Comparison of ENCODE assay signal across 8 mouse cellular contexts in the genomic region with DNA sequence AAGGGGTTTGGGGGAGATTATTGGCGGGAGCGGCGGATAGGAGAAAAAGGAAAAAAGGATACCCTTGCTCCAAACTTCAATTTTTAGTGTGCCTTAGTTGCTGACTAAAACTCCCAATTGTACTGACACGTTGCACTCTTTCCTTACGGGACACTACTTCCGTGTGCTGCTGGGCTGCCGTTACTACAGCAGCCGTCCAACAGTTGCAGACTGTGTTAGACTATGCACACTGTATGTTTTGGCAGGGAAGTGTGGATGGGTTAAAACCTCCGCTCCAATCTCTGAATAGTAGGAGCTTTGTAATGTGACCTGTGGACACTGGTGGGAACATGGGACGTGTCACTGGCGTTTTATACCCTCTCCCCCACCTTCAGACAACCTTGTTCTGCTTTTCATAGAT. TPM values are rescaled to one million over a fixed set of nuclear protein-coding genes. Genes with fewer than 3 reads are reported as not detected.
DNase-seq lines count a peak whose midpoint lies in the region; ATAC-seq and TF ChIP-seq lines count a peak whose summit lies in the region.

No protein-coding gene starts in this region.

- no peaks in the 10 kb centered on the region for H3K27me3 ChIP-seq in heart, embryonic 15.5 days
- H3K27me3 ChIP-seq in limb, embryonic 14.5 days (ENCODE audit: control insufficient read depth, insufficient read depth, low read length), result no peaks in the 10 kb centered on the region

- no peak for TF ChIP-seq POLR2A in limb, embryonic 14.5 days (IDR thresholded peaks at IDR 0.05; ENCODE audit: borderline replicate concordance, extremely low read depth, insufficient read depth, insufficient read length)

- peak overlapping the region; percentile 99 for H3K9ac ChIP-seq in heart, embryonic 15.5 days
- peak overlapping the region; percentile 99 for H3K9ac ChIP-seq in limb, embryonic 14.5 days (ENCODE audit: low read depth, low read length, severe bottlenecking)

- H3K4me3 ChIP-seq in gastrocnemius, adult 2 months, result peak overlapping the region; percentile 100
- peak overlapping the region; percentile 62 for H3K4me3 ChIP-seq in heart, embryonic 15.5 days
- peak overlapping the region; percentile 93 for H3K4me3 ChIP-seq in limb, embryonic 14.5 days (replicated peaks; ENCODE audit: low read length)

- under 1% methylated on average over 11 of the region's 11 CpGs for WGBS in heart, embryonic 15.5 days
- WGBS in limb, embryonic 14.5 days, result 0% methylated on average over 11 of the region's 11 CpGs

- intact Hi-C loops in gastrocnemius, adult 2 months (cut with DNase I), result loop anchor here (5.0 kb wide), 1 partner anchor 37 kb away; no protein-coding TSS in a partner anchor

- H3K36me3 ChIP-seq in heart, embryonic 15.5 days, result no peaks in the 10 kb centered on the region; the same call in 1 of the 2 replicates
- H3K36me3 ChIP-seq in limb, embryonic 14.5 days (ENCODE audit: control insufficient read depth, insufficient read depth, low read length), result peaks cover 7% of the 10 kb centered on the region

- no peak for ATAC-seq in heart, embryonic 15.5 days (replicated peaks; ENCODE audit: insufficient number of reproducible peaks, insufficient read depth, low FRiP score, low read depth)
- no peak for ATAC-seq in limb, embryonic 14.5 days (ENCODE audit: low FRiP score, low read depth)

- peak overlapping the region; percentile 85 for H3K4me2 ChIP-seq in heart, embryonic 15.5 days
- H3K4me2 ChIP-seq in limb, embryonic 14.5 days (replicated peaks; ENCODE audit: low read depth, low read length, severe bottlenecking), result peak overlapping the region; percentile 82

- TF ChIP-seq CTCF in gastrocnemius, adult 2 months (IDR thresholded peaks at IDR 0.05), result no peak

- DNase-seq in gastrocnemius, adult 2 months, result no peak
- no peak for DNase-seq in gastrocnemius, postnatal 10 days
- DNase-seq in c-Kit-positive CD71-positive TER-119-positive erythroid progenitor cells, embryonic 14.5 days (ENCODE audit: low spot score), result peak; percentile 32
- peak; percentile 58 for DNase-seq in limb, embryonic 14.5 days (ENCODE audit: low spot score)
- DNase-seq in neural tube, embryonic 10.5 days (ENCODE audit: extremely low spot score, low spot score), result peak; percentile 25
- no peak for DNase-seq in frontal cortex, postnatal 14 days (ENCODE audit: low spot score in 2 of 2)
- DNase-seq in urinary bladder, adult 2 months (ENCODE audit: low spot score), result no peak

- peaks cover 16% of the 10 kb centered on the region for H3K4me1 ChIP-seq in heart, embryonic 15.5 days (replicated peaks)
- H3K4me1 ChIP-seq in limb, embryonic 14.5 days (ENCODE audit: control insufficient read depth, insufficient read depth, low read length), result peaks cover 15% of the 10 kb centered on the region

- H3K9me3 ChIP-seq in heart, embryonic 15.5 days (replicated peaks), result no peaks in the 10 kb centered on the region
- no peaks in the 10 kb centered on the region for H3K9me3 ChIP-seq in limb, embryonic 14.5 days (ENCODE audit: control insufficient read depth, low read length)

- peak overlapping the region; percentile 96; the same call in 1 of the 2 replicates for H3K27ac ChIP-seq in gastrocnemius, adult 2 months
- peak overlapping the region; percentile 93 for H3K27ac ChIP-seq in heart, embryonic 15.5 days
- peak overlapping the region; percentile 92 for H3K27ac ChIP-seq in limb, embryonic 14.5 days (replicated peaks; ENCODE audit: low read depth, low read length)

RNA-seq across cellular contexts. Expression of a gene that starts 0.9 kb away (rescaled TPM):
- total RNA-seq in gastrocnemius, adult 2 months (2021), result 1 to 10 TPM; 6.7 to 6.9 TPM
- total RNA-seq in gastrocnemius, postnatal 10 days (2021), result 10 to 100 TPM; 10.1 to 11.0 TPM
- 10.5 and 12.9 TPM in 2 replicates for polyA plus RNA-seq in heart, embryonic 15.5 days (2015; fragmentation: Nextera tagmentation; extraction: Ambion mirVana)
- polyA plus RNA-seq in limb, embryonic 14.5 days (2012; rRNA removed), result 20.9 and 27.1 TPM in 2 replicates
- polyA plus RNA-seq in limb, embryonic 14.5 days (2014; fragmentation: Nextera tagmentation; extraction: Ambion mirVana), result 13.1 and 14.1 TPM in 2 replicates
- polyA plus RNA-seq in urinary bladder, adult 2 months (2012; rRNA removed), result 10.5 and 11.5 TPM in 2 replicates

RNA-seq across cellular contexts. Expression of a gene that starts 1.4 kb away (rescaled TPM):
- 10 to 100 TPM; 12.3 to 13.1 TPM for total RNA-seq in gastrocnemius, adult 2 months (2021)
- total RNA-seq in gastrocnemius, postnatal 10 days (2021), result 10 to 100 TPM; 21.5 to 27.6 TPM
- 109 and 124 TPM in 2 replicates for polyA plus RNA-seq in heart, embryonic 15.5 days (2015; fragmentation: Nextera tagmentation; extraction: Ambion mirVana)
- 118 and 146 TPM in 2 replicates for polyA plus RNA-seq in limb, embryonic 14.5 days (2012; rRNA removed)
- 203 and 226 TPM in 2 replicates for polyA plus RNA-seq in limb, embryonic 14.5 days (2014; fragmentation: Nextera tagmentation; extraction: Ambion mirVana)
- polyA plus RNA-seq in urinary bladder, adult 2 months (2012; rRNA removed), result 50.5 and 58.4 TPM in 2 replicates

Comparison
In these comparisons a context has a peak if more than half of its experiments do, and no peak if none do; other contexts are left out.
1. DNase-seq: peak in c-Kit-positive CD71-positive TER-119-positive erythroid progenitor cells, embryonic 14.5 days (single experiment), limb, embryonic 14.5 days (single experiment) and neural tube, embryonic 10.5 days (single experiment); none in gastrocnemius, adult 2 months (single experiment), gastrocnemius, postnatal 10 days (single experiment), frontal cortex, postnatal 14 days (0 of 2) and urinary bladder, adult 2 months (single experiment).
2. Peak in every context shown above with its lines, with median percentiles within 50 percentile points of each other: H3K27ac ChIP-seq and H3K4me3 ChIP-seq.